Mouse (Mus musculus) adrenal gland, adult 8-10 months (tissue): ENCODE measurements around the gene Ubb. TPM values are rescaled to one million over a fixed set of nuclear protein-coding genes. Genes with fewer than 3 reads are reported as not detected.
A peak's percentile ranks its signal among the peaks of the same experiment; 100 is the strongest.

ENCODE experiments used
- DNase-seq: peaks from one replicate; pipeline ENCODE4 v3.0.0; 2022
- total RNA-seq, 4 experiments: library from RNA; stranded (reverse); gene quantifications; 2 replicates each; pipeline ENCODE4 v1.2.4; 2022

The Ubb gene
- total RNA-seq, 4 experiments from 2014 or later: 1,433 to 1,769 (median 1,540) TPM

DNA sequence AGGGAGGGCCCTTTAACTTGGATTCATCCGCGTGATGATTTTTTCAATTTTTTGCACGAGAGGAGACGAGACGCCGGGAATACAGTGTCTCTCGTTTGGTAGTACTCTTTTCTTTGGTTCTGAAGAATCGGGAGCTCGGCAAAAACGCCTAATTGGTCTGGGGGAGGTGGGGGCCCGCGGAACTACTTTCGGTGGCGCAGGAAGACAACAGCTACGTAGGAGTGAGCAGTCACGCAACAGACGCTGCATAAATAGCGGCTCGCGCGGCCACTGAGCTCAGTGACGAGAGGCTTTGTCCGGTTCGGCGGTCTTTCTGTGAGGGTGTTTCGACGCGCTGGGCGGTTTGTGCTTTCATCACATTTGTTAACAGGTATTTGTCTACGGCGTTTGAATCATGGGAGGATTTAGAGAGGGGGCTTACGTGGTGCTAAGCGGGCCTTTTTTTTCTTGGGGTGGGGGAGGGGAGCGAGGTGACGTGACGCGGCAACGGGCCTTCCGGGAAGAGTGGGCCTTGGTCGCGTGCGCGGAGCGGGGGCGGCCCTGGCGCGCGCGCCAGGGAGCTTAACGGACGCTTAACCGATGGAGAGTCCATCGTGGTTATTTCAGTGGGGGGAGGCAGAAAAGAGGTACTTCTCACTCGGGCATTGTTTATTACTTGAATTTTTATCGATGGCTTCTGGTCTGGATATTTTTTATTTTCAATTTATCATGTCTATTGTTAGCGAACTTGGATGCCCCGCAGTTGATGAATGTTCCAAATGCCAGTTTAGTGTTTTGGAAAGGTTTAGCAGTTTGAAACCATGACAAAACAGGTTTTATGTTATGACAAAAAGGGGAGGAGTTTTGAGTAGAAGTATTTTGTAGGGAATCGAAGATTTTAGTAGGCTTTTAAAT, 502 bp downstream of the Ubb start:
- DNase-seq: peak; percentile 83

DNA sequence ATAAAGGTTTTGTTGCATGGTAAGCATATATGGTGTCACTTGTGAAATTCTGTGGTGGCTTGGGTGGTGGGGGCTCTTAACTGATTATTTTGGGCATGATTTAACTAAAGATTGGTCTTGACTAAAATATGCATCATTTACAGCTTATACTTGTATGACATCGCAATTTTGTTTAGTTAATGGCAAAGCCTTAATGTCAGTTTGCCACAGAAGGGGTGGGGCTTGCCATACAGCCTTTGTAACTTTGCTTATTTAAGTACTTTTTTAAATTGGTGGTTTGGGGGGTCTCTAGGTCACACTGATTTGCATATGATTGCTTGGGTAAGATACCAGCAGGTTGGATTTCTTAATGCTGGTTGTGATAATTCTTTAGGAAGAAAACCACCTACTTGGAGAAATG, 2.2 kb downstream of the Ubb start:
- DNase-seq: no peak

DNA sequence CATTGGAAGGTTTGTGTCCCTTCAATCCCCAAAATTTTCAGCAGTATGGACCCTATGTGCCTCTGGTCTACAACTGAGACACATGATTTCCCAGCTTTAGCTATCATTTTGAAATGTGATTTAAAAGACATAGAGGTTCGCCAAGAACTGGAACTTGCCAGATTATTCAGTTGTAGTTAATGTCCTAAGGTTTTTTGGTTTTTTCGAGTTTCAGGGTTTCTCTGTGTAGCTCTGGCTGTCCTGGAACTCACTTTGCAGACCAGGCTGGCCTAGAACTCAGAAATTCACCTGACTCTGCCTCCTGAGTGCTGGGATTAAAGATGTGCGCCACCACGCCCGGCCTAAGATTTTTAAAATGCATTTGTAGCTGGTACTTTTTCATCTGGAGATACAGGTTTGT, 2.7 kb downstream of the Ubb start:
- no peak for DNase-seq

DNA sequence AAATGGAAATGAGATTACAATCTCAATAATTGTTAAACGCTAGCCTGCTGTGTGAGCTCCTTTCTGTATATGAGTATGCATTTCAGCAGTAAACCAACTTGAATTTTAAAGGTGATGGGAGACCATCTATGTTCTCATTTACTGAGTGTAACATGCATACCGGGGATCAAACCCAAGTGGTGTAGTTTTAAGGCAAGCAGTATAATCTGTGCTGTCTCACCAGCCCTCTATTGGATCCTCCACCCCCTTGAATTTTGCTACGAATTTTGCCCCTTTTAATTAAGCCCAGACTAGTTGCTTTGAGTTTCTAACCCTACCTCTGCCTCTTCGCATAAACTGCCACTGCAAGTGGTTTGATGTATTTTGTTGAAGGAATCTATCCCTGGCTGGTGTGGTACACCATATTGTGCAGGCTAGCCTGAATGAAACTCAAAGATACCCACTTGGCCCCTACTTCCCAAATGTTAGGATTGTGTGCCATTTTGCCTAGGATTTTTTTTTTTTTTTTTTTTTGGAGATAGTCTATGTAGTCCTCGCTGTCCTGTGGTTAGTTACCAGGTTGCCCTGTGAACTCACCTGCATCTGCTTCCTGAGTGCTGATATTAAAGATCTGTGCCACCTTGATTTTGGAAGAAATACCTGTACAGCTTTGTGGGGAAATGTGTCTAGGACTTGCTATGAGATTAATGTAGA, 3.3 kb downstream of the Ubb start:
- no peak for DNase-seq

DNA sequence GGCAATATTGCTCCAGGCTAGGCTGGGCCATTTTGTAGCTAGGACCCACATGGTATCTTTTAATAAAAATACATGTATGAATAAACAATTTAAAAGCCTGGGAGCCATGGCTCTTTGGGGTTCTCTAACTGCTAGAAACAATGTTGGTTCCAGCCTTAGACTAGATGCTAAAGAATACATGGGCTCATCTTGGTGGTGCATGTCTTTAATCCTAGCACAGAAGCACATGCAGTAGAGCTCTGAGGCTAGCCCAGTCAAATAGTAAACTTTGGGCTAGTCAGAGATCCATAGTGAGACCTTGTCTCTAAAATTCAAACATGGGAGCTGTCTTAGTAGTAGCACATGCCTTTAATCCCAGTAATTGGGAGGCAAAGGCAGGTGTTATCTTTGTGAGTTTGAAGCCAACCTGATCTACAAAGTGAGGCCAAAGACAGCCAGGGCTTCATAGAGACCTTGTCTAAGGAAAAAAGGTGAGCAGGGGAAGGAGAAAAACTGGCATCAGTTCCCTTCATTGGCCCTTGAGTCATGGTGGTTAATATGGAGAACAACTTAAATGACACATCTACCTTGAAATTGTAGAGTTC, 4.1 kb downstream of the Ubb start:
- DNase-seq: no peak

DNA sequence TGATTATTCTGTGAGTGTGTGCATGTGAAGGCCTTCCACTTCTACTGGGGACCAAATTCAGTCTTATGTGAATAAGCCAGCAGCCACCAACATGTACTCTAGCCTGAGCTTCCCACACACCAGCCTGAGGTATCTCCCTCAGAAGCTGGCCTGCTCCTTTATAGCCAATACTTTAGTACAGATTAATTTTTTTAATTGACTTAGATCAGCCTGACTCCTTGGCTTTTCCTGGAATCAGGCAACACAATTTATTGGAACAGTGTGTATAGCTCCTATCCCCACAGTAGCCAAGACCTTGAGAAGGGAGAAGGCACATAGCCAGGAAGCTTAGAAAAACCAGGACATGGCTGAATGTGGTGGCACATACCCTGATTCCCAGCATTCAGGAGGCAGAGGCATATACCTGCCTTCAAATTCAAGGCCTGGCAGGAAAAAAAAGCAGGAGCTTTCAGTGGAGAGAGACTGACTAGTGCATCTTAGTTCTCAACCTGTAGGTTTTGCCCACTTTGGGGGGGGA, 5.0 kb downstream of the Ubb start:
- DNase-seq: peak; percentile 41

DNA sequence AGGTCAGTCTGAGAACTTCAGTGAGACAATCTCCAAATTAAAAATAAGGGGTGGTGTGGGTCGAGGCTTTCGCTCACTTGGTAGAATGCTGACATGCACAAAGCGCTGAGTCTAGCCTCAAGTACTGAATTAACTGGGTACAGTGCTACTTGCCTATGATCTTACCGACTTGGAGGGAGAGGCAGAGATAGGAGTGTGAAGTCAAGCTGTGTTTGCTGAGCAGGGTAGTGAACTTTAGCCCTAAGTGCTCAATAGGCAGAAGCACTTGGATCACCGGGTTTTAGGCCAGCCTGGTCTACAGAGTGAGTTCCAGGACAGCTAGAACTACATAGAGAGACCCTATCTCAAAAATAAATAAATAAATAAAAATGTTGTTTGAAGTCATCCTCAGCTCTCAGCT, 6.2 kb downstream of the Ubb start:
- DNase-seq: no peak

DNA sequence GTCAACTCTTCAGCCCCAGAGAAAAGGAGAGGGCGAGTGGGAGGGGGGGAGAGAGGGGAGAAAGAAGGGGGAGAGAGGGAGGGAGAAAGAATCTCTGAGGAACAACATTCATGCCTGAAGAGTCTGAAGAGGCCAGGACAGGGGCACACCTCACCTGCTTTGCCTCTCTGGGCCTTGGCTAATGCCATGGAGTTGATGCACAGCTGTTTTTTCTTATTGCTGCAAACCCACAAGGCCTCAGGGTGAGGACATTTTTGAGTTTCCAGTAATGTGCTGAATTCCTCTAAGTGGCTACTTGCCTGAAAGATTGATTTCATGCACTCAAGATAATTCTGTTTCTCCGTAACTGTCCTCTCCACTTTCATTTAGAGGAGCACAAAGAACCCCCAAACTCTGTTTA, 7.2 kb downstream of the Ubb start:
- no peak for DNase-seq

DNA sequence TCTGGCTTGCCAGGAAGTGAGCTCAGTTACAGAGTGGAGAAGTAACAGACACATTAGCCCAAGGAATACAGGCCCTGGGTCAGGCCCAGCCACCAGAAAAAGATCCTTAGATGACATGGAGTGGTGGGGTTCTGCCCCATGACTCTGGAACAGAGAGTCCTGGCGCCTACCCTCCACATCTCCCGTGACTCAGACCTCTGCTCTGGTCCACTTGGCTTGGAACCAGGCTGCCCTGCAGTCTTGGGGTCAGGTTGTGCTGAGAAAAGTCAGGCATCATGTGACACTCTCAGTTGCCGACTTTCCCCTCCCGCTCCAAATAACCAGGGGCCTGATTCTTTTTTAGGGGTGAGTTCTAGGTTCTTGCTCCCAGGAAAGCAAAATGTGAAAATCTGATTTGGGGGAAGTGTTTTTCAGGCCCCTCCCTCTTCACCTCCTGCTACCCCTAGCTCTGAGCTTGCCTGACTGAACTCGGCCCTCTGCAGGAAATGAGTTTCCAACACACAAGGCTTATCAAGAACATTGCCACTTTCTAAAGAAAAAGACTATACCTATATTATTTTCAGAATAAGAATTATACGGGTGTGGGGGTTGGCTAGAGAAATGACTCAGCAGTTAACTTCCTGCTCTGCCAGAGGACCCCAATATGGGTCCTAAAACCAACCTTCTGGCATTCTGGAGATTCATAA, 8.1 kb downstream of the Ubb start:
- DNase-seq: peak; percentile 63

DNA sequence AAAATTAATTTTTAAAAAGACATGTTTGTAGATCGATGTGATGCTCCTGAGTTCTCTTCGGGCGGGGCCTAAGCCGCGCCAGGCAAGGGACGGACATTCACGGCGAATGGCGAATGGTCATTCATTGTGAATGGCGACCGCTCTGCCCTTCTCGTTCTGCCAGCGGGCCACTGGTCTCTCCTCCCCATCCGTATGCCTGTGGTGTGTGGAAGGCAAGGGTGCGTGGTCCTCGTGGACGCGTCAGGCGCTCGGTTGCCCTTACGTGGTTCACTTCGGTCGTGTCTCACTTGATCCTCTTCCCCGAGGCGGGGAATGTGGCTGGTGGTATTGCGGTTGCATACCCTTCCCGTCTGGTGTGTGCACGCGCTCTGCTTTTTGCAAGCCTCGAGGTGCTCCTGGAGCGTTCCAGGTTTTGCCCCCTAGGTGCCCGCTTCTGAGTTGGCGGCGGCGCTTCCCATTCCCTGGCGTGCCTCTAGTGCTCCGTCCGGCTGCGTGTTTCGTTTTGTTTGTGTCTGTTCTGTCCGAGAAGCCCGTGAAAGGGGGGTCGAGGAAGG, 9.6 kb downstream of the Ubb start:
- DNase-seq: no peak

DNA sequence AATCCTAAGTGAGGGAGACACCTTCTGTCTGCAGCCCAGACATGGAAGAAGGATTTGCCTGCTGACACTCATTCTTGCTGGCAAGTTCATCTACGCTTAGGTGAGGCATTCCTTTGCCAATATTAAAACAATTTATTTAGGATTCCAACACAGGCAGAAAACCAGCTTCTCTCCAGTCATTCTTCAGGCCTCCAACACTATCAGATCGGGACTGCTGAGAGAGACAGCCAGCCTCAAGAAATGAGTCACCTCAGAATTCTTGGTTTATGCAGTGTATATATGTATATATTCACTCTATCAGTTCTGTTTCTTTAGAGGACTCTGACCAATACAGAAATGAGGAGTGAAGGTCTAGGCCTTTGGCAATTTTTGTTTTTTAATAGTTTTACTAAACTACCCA, 12.6 kb downstream of the Ubb start:
- no peak for DNase-seq

DNA sequence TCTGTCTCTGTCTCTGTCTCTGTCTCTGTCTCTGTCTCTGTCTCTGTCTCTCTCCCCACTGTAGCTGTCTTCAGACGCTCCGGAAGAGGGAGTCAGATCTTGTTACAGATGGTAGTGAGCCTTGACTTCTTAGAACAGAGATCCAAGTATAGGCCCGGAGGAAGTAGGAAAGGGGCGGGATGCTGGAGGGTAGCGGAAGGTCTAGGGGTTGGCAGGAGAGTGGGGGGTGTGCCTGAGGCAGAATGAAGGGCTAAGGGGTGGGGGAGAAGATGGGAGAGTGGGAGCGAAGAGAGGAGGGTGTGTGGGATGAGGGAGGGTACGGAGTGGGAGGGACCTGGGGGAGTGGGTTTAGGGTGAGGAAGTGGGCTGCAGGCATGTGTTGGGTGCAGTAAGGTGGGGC, 14.8 kb downstream of the Ubb start:
- no peak for DNase-seq

DNA sequence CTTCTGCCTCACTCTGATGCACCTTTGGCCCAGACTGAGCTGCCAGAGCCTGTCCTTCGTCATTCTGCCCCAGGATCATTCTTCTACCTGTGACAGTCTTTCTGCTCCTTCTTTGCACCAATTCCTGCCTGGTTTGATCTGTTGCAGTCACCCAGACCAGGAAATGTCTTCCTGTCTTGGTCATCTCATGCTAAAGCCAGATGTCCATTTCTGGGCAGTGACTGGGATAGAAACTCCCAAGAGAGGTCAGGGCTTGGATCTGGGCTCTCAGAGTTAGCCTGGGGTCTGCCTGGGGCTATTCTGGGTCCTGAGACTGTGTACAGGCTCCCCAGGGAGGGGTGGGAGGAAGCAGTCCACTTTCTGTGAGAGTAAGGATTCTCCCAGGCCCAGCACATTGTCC, 15.2 kb downstream of the Ubb start:
- DNase-seq: no peak

DNA sequence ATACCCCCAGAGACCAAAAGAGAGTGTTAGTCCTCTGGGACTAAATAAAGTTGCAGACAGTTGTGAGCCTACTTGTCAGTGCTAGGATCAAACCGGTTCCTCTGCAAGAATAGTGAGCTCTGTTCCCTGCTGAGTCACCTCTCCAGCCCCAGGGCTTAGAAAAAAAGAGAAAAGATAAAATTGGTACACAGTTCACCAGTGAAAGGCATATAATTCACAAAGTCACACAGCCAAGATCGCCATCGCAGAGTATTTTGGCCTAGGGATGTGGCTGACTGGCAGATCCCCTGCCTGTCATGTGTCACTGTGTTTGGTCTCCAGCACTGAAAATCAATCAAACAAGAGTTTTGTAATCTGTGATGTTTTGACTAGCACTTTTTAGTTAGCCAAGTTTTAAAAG, 17.3 kb downstream of the Ubb start:
- no peak for DNase-seq

DNA sequence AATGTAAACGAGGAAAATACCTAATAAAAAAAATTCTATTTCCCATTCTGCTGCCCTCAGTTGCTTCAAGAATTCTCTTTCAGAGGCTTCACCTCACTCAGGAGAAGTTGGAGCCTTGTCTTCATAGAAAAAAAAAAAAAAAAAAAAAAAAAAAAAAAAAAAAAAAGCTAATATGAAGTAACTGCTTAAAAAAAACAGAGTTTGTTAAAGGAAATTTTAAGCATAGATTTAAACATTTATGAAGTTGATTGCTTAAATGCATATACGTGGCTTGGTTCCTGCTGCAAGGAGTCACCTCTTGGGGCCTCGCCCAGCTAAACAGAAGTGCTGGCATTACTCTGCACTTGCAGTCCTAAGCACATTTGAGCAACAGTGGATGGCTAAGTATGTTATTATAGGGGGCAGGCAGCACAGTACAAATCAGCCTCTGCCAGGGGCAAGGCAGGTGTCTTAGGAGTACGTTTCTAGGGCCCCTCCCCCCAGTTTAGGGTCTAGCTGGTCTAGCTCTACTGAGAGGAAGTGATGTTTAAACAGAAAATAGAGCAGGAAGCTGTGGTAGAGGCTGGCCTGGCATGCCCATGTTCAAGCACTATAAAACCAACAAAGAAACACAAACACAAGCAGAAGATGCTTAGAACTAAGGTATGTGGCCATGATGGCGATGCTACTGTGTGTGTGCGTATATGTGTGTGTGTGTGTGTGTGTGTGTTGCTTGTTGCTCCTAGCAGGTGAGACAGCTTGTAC, 23.2 kb downstream of the Ubb start, which contains the start of gene Trpv2:
TSS of gene Trpv2 (plus strand) at position 528 of the 744 bp plus-strand sequence.
- no peak for DNase-seq

DNA sequence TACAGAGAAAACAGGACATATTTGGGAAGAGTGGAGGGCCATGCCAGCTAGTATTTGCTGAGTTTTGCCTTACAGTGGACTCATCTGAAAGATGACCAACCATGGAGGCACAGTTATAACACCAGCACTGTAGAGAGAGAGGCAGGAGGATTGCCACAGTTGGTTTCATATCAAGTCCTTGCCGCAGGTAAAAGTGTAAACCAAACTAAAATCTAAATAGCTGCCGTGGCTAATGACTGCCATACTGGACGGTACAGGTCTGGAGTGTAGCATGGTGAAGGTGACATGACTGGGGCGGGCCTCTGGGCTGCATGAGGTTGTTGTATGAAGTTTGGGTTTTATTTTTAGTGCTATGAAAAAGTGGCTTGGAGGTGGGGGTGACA, 23.7 kb downstream of the Ubb start:
- no peak for DNase-seq

DNA sequence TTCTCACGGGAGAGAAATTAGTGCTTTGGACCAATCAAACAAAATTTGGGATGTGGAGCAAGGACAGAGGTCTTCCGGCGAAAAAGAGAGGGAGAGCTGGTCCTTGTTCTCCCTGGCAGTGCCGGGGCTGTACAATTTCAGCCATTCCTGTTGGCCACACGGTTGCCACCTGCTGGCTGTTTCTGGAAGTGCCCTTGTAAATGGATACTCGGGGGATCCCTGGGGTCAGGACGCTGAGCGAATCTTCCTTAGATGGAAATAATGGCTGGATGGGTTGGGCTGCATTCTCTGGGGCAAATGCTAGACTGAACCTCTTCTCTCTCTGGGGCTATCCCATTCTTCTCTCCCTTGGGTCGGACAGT, 24.3 kb downstream of the Ubb start:
- peak; percentile 58 for DNase-seq

DNA sequence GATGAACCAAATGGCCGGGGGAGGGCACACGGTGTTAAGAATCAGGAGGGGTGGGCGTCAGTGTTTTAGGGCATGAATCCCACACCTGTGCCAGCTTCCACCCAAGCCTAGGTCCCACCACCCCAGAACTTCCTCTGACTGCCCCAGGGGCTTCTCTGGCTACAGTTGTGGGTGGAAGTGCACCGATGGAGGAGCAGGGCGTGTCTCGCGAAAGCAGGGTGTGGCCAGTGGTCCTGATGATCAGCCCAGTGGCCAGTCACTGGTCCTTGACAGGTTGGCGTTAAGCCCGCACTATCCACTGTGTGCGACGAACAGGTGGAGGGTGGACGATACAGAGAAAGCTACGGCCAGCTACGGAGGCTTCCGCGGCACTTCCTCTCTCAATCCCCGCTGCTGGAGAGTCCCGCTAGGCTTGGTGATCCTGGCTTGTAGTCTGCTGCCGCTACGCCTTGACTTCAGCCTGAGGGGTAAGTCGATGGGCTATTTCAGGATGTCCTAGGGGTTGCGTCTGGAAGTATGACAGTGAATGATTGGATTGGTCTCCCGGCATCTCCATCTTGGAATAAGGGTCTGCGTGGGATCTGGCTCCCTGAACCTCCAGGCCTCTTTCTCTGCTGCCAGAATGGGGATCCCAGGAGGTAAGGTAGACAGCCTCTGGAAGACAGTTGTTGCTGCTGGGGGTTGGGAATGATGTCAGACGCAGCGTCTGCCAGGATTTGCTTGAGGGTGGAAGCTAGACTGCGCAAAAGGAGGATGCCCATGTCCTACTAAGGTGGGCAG, 24.9 kb downstream of the Ubb start:
- no peak for DNase-seq

DNA sequence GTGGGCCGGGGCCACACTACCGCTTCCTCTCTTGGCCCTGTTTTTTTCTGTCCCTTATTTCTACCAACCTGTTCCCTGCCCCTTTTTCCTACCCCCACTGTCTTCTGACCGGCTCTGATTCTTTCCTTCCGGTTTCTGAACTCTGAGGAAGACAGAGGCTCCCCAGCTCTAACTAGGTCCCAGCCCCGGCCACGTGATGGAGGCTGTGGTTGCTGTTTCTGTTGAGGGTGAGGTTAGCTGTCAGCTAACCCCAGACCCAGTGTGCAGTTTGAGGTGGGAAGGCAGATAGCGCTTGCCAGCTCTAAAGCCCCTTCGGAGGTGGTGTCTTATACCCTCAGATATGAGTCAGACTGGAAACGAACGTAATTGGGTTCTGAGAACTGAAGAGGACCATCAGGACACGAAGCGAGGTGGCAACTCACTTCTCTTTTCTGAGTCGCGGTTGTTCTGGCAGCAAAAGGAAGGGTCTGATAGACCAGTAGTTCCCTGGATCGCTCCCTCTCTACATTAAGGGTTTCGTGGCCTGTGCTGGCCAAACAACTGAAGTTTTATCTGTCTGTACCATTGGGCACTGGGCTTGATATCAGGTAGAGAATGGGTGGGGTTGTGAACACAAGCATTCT, 25.7 kb downstream of the Ubb start:
- DNase-seq: no peak

DNA sequence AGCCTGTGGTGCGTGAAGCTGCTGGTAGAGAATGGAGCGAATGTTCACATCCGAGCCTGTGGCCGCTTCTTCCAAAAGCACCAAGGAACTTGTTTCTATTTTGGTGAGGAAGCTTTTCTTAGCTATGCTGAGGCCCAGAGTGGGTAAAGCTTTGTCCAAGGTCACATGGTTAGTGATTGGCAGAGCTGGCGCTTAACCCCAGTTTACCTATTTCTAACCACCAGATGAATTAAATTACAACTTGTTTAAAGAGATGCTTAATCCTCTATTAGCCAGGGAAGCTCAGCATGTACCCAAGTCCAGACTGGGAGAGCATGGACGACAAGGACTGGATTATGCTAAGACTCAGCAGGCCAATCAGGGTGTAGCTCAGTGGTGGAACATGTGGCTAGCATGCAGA, 32.1 kb downstream of the Ubb start:
- DNase-seq: no peak
